Mouse (Mus musculus) neutrophil, adult 5-6 weeks (primary cell): ENCODE data around the gene Ube2d1. TPM values are rescaled to one million over a fixed set of nuclear protein-coding genes. Genes with fewer than 3 reads are reported as not detected.
A peak's percentile ranks its signal among the peaks of the same experiment; 100 is the strongest.

Source experiments
- ATAC-seq: fragments of 151-379, 151-347 bp; 2 replicates; pipeline ENCODE4 v1.8.0; 2017; ENCODE audit warnings: mild to moderate bottlenecking, moderate TSS enrichment; ENCODE audit not compliant: insufficient number of reproducible peaks, poor library complexity, low FRiP score, severe bottlenecking; ENCODE audit errors: extremely low read depth
- total RNA-seq: library from RNA; stranded (forward); fragments of 200-1000 nt; gene quantifications from 2 replicates; pipeline ENCODE4 v1.2.3, GENCODE M21; 2017

Ube2d1 gene
- total RNA-seq, 1 experiment from 2014 or later = 60.8 TPM

DNA sequence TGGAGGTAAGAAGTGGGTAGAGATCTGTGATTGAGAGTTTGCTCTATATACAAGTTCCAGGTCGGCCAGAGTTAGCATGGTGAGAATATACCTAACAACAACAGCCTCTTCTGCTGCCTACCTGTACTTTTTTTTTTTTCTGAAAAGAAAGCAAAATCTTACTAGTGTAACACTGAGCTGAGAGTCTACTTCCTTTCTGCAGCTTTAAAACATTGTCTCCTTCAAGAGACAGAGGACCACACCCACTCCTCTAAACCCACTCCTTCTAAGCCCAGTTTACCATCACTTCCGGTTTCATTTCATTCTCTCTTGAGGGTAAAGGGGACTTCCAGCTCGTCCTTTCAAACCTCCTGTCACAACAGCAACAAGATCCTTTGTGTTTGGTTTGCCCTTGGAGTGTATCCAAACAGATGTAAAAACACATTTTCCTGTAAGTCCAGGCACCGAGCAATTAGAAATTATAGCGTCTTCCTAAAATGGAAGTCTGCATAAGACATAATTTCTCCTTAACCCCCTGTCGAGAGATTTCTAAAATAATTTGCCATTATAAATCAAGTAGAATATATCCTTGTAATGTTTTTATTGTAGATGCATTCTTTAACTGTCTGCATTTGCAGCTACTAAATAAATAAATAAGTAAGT lies 45.5 kb downstream of the Ube2d1 start:
- peak; percentile 74 for ATAC-seq

DNA sequence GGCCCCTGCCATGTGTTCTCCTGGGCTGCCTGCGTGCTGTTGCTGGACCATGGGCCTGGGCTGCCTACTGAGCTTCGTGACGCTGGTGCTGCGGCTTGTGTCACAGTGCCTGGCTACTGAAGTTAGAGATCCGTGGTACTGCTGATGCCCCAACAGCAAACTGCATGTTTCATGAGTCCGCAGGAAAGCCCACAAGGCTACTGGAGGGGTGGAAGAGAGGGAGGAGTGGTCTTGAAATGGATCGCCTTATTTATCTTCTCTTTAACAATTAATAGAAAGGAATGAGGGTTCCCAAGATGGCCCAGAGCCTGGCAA lies 46.9 kb downstream of the Ube2d1 start, which contains the start of gene Tfam:
Gene Tfam (minus strand): TSS at position 41 of the 315 bp plus-strand sequence.
- ATAC-seq = no peak

DNA sequence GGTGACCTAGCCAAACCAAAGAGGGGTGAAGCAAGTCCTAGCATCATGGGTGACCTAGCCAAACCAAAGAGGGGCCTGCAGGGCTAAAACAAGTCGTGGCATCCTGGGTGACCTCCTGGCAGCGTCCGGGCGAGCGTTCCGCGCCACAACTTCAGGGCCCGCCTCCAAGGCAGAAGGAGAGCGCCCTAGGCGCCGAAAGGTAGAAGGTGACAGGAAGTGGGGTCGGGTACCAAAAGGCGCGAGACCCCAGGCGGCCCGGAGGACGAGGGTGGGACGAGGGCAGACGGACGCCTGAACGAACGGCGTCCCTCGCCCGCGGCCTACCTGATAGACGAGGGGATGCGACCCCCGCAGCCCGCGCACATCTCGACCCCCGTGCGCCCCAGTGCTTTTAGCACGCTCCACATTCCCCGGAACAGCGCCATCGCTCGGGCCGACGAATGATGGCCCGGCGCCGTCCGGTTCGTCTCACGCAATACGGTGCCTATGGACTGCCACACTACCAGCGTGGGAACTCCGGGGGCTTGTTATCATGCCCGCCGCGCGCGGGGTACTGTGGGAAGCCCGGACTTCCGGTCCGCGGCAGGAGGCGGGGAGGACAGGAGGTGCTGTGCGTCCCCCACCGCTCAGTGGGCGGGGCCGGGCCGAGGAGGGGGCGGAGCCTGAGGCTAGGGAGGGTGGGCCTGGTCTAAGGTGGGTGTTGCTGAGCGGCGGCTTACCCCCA lies 47.4 kb downstream of the Ube2d1 start:
- ATAC-seq = peak; percentile 76

DNA sequence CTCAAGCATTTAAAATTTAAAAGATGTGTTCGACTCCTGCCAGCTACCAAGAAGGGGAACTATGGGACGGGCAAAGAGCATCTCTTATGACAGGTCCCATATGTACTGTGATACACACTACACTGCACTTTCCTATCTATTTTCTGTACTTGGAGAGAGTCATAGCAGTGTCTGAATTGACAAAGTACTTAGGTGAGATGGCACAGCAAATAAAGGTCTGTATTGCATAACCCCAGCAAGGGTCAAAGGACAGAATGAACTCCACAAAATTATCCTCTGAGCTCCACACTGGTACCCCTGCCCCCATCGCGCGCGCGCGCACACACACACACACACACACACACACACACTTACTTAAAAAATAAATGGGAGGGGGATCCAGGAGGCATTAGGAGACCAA lies 51.0 kb downstream of the Ube2d1 start:
- ATAC-seq = no peak

DNA sequence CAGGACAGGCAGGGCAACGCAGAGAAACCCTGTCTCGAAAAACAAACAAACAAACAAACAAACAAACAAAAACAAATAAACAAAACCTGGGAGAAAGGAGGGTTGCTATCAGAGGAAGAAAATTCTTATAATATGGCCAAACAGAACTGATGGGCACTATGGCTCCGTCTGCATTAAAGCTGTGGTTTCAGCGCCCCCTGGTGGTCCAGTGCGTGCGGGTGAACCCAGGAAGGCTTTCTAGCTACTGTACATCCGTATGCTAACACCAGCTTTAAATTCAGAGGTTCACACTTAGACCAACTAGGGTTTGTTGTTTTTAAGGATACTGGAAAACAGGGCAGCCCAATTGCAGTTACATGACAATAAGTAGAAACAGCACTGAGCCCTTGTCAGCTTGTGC lies 59.2 kb downstream of the Ube2d1 start:
- peak; percentile 60; the same call in 1 of the 2 replicates for ATAC-seq

DNA sequence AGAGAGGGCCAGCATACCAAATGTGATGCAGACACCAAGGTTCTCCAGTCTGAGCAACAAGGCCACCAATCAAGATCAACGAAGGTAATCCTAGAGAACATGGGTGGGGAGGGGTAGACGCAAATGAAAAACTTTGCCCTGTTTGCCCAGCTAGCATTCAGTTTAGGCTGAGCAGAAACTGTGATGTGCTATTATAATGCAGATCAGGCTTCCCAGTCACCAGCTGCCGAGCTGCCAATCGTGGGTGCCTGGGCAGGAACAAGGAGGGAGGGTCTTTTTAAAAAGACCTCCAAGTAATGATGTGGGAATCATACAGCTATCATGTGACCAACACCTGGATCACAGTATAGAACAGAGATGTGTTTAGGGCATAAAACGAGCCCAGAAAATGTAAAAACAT lies 62.0 kb downstream of the Ube2d1 start:
- ATAC-seq = no peak

DNA sequence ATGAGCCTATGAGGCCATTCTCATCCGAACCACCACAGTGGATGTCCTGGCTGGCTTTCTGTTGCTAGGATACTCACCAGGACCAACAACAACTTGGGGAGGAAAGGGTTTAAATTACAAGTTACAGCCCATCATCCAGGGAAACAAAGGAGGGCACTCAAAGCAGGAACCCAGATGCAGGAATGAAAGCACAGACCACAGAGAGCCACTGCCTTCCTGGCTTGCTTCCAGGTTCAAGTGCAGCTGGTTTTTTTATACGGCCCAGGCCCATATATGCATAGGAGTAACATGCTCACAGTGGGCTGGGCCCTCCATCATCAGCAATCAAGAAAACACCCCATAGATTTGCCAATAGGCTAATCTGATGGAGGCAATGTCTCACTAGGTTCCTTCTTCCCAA lies 62.4 kb downstream of the Ube2d1 start:
- ATAC-seq = no peak

DNA sequence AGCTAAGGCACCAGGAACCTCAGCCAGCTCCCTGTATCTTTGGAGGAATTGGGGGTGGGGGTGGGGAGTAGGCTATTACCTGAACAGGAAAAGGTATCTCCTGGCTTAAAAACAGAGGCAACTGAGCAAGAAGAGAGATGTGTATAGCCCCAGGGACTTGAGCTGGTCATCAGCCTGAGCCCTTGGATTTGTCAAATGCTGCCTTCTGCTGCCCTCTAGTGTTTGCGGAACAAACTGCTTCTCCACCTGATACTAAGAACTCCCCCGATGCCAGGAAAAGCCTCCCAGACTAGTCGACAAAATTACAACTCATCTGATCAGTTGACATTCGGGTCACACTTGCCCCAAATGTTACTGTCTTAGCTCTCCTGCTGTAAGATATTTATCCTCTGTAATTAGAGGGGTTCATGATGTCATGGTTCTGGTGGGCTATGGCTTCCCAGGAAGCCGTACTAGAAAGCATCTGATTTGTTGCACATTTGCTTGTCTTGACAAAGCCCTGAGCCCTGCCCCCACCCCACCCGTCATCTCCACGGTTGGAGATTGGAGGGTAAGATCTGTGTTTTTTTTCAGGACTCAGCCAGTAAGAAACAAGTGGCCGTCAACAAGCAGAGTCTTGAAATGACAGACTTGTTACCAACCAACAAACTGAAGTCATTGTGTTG lies 66.7 kb downstream of the Ube2d1 start:
- peak; percentile 46; the same call in 1 of the 2 replicates for ATAC-seq

DNA sequence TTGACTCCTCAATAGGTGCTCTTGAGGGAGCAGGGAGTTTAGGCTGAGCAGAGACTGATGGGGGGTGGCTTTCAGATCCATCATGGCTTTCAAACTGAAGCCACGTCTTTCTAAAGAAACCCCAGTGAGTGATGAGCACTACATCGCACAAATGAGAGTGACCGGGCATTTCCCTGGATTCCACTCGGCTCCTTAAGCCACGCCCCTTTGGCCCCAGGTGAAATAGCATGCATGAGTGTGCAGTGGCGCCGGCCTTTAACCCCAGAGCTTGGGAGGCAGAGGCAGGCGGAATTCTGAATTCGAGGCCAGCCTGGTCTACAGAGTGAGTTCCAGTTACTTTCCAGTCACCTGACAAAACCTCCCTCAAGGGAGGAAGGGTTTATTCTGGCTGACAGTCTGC lies 69.1 kb downstream of the Ube2d1 start:
- no peak for ATAC-seq

Other genes with a start within 250 kb of the Ube2d1 start
- not detected in 2 replicates for gene Bicc1, start 125.6 kb downstream of the Ube2d1 start, total RNA-seq
- 83.7 and 91.0 TPM in 2 replicates for gene Tfam, start 47.0 kb downstream of the Ube2d1 start, total RNA-seq
- gene Cisd1, start 59.7 kb upstream of the Ube2d1 start, total RNA-seq = 3.3 and 4.7 TPM in 2 replicates
- 39.9 and 41.0 TPM in 2 replicates for gene Ipmk, start 62.5 kb upstream of the Ube2d1 start, total RNA-seq